Mouse (Mus musculus) myocyte (in vitro differentiated cells): ENCODE measurements at regions not wholly inside any gene's neighbourhood (a gene's known extent, or its start where the extent isn't known, plus 50 kb on each side); places are given as distances from the start of the nearest gene placed in this dataset.
A peak's percentile ranks its signal among the peaks of the same experiment; 100 is the strongest.

Experiments
- H3K27me3 ChIP-seq: one replicate; pipeline ENCODE4 v1.6.1; 2011; ENCODE audit not compliant: control insufficient read depth, insufficient read depth, insufficient read length
- H3K36me3 ChIP-seq: one replicate; pipeline ENCODE4 v1.6.1; 2011; ENCODE audit not compliant: control insufficient read depth, insufficient read depth
- H3K4me2 ChIP-seq: one replicate; pipeline ENCODE4 v1.6.1; 2011; ENCODE audit warnings: low read depth, control low read depth
- H3K4me3 ChIP-seq: one replicate; pipeline ENCODE4 v1.5.1; 2011; ENCODE audit warnings: mild to moderate bottlenecking, control low read depth, moderate library complexity
- H3K79me2 ChIP-seq: one replicate; pipeline ENCODE4 v1.6.1; 2011; ENCODE audit not compliant: control insufficient read depth, insufficient read depth
- H3ac ChIP-seq: one replicate; pipeline ENCODE4 v1.6.1; 2011; ENCODE audit not compliant: control insufficient read depth, insufficient read length
- CEBPB ChIP-seq: IDR thresholded peaks from 2 replicates; pipeline ENCODE4 v1.6.1; 2011; ENCODE audit warnings: mild to moderate bottlenecking, moderate library complexity; ENCODE audit not compliant: poor library complexity, insufficient read depth, severe bottlenecking
- E2F4 ChIP-seq: IDR thresholded peaks from one replicate; pipeline ENCODE4 v1.6.1; 2011; ENCODE audit warnings: mild to moderate bottlenecking, control low read depth, moderate library complexity; ENCODE audit not compliant: insufficient read depth
- MAX ChIP-seq: IDR thresholded peaks from one replicate; pipeline ENCODE4 v1.6.1; 2011; ENCODE audit warnings: low read depth, mild to moderate bottlenecking, control low read depth
- MYOD1 ChIP-seq, 3 experiments: IDR thresholded peaks; one replicate each; pipeline ENCODE4 v1.6.1; 2011; ENCODE audit warnings: control low read depth in 2 of 3, low read depth in 2 of 3, mild to moderate bottlenecking in 2 of 3, moderate library complexity in 1 of 3; ENCODE audit not compliant: insufficient read length in 2 of 3, control insufficient read depth in 1 of 3
- MYOG ChIP-seq, 3 experiments: IDR thresholded peaks; one replicate each; pipeline ENCODE4 v1.6.1; 2011; ENCODE audit warnings: control low read depth in 2 of 3, low read depth in 2 of 3, mild to moderate bottlenecking in 2 of 3; ENCODE audit not compliant: insufficient read length in 2 of 3, control insufficient read depth in 1 of 3, insufficient read depth in 1 of 3
- POLR2A ChIP-seq: IDR thresholded peaks from one replicate; pipeline ENCODE4 v1.6.1; 2011; ENCODE audit warnings: low read depth, mild to moderate bottlenecking, control low read depth, moderate library complexity; ENCODE audit not compliant: insufficient read length
- POLR2AphosphoS2 ChIP-seq: IDR thresholded peaks from one replicate; pipeline ENCODE4 v1.6.1; 2011; ENCODE audit warnings: low read depth, control low read depth; ENCODE audit not compliant: insufficient read length
- REST ChIP-seq: IDR thresholded peaks from one replicate; pipeline ENCODE4 v1.6.1; 2011; ENCODE audit warnings: mild to moderate bottlenecking, control low read depth, moderate library complexity; ENCODE audit not compliant: insufficient read depth, insufficient read length
- SRF ChIP-seq: IDR thresholded peaks from one replicate; pipeline ENCODE4 v1.6.1; 2011; ENCODE audit warnings: low read depth; ENCODE audit not compliant: control insufficient read depth, insufficient read length
- TCF12 ChIP-seq: IDR thresholded peaks from one replicate; pipeline ENCODE4 v1.6.1; 2011; ENCODE audit warnings: mild to moderate bottlenecking, control low read depth; ENCODE audit not compliant: poor library complexity, insufficient read depth, severe bottlenecking
- TCF3 ChIP-seq: IDR thresholded peaks from one replicate; pipeline ENCODE4 v1.6.1; 2011; ENCODE audit warnings: low read depth, control low read depth; ENCODE audit not compliant: insufficient read length
- USF1 ChIP-seq: IDR thresholded peaks from one replicate; pipeline ENCODE4 v1.6.1; 2011; ENCODE audit warnings: low read depth, mild to moderate bottlenecking, control low read depth, moderate library complexity

DNA sequence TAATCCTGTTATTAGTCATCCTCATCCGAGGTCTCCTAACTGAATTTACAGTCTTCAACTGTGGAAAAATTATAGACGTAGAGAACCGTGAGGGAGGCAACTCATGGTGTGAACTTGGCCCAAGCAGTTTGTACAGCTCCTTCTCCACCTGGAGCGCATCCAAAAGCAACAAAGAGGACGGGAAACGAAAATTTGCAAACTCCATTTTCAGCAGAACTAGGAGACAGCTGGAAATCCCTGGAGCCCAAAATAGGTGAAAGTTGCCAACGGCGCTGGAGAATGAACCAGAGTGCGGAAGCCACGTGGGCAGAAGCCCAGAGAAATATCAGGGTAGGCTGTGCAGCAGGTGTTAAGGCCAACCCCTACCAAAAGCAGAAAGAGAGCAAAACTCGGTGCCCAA is 155.7 kb downstream of the Spry2 start:
- Histone ChIP-seq H3K36me3 (no peaks in the 10 kb centered on the region), H3K4me3 (no peak overlapping the region), H3K4me2 (peak overlapping the region; percentile 48), H3ac (no peak overlapping the region), H3K79me2 (no peaks in the 10 kb centered on the region), H3K27me3 (no peaks in the 10 kb centered on the region)
- no peak for TF ChIP-seq E2F4
- TF ChIP-seq MYOD1 (IDR thresholded peaks at IDR 0.05; ENCODE audit: control insufficient read depth in 1 of 3, insufficient read length in 2 of 3, low read depth in 2 of 3) = peak in 1 of 3 experiments; percentile 56
- peak in 1 of 3 experiments; percentile 18 for TF ChIP-seq MYOG (IDR thresholded peaks at IDR 0.05; ENCODE audit: control insufficient read depth in 1 of 3, insufficient read depth in 1 of 3, insufficient read length in 2 of 3, low read depth in 2 of 3)
- no peak for TF ChIP-seq CEBPB
- no peak for TF ChIP-seq REST
- no peak for TF ChIP-seq POLR2A

DNA sequence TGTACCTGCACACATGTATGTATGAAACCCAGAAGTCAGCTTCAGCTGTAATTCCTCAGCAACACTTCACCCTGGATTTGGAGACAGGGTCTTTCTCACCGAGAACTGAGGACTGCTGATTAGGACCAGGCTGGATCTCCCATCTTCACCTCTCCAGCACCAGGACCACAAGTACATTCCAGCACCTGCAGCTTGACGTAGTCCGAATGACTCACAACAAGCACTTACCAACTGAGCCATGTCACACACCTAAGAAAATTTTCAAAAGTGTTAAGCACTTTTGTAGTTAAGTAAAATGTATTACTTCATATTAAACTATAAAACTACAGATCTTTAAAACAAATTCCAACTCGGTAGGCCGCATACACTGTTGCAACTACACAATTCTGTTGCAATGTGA is 158.1 kb downstream of the Spry2 start:
- Histone ChIP-seq H3K27me3 (no peaks in the 10 kb centered on the region), H3K4me3 (no peak overlapping the region), H3K4me2 (no peak overlapping the region), H3ac (no peak overlapping the region), H3K36me3 (no peaks in the 10 kb centered on the region), H3K79me2 (no peaks in the 10 kb centered on the region)
- TF ChIP-seq MAX (no peak), POLR2AphosphoS2 (no peak), TCF3 (no peak), E2F4 (no peak), POLR2A (no peak), SRF (no peak), CEBPB (no peak), USF1 (no peak), MYOG (IDR thresholded peaks at IDR 0.05; ENCODE audit: control insufficient read depth in 1 of 3, insufficient read depth in 1 of 3, insufficient read length in 2 of 3, low read depth in 2 of 3) (no peak), REST (no peak), TCF12 (no peak), MYOD1 (IDR thresholded peaks at IDR 0.05; ENCODE audit: control insufficient read depth in 1 of 3, insufficient read length in 2 of 3, low read depth in 2 of 3) (no peak)

DNA sequence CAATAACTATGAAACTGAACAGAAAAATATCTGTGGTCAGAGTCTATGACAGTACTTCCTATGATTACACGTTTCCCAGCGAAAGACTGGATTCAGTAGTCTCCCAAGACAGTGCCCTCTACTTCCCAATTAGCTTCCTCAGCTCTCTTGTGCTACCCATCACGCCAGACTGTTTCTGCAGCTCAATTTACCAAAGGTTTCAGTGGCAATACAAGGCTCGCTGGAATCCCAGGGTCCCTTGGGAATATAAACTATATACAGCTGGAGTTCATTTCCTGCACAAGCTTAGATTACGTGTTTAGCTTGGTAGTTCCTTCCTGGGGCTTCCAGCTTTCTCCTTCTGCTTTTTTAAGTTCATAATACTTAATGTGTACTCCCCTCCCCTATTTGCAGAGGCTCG is 160.3 kb downstream of the Spry2 start:
- no peaks in the 10 kb centered on the region for H3K79me2 ChIP-seq
- no peaks in the 10 kb centered on the region for H3K36me3 ChIP-seq
- peak overlapping the region; percentile 10 for H3K4me2 ChIP-seq
- no peak overlapping the region for H3ac ChIP-seq
- H3K27me3 ChIP-seq = no peaks in the 10 kb centered on the region
- TF ChIP-seq CEBPB (no peak), MYOG (IDR thresholded peaks at IDR 0.05; ENCODE audit: control insufficient read depth in 1 of 3, insufficient read depth in 1 of 3, insufficient read length in 2 of 3, low read depth in 2 of 3) (no peak), SRF (no peak), MAX (no peak), USF1 (no peak), REST (no peak), E2F4 (no peak), TCF3 (no peak), POLR2A (no peak), TCF12 (no peak), POLR2AphosphoS2 (no peak), MYOD1 (IDR thresholded peaks at IDR 0.05; ENCODE audit: control insufficient read depth in 1 of 3, insufficient read length in 2 of 3, low read depth in 2 of 3) (no peak)
- H3K4me3 ChIP-seq = no peak overlapping the region

DNA sequence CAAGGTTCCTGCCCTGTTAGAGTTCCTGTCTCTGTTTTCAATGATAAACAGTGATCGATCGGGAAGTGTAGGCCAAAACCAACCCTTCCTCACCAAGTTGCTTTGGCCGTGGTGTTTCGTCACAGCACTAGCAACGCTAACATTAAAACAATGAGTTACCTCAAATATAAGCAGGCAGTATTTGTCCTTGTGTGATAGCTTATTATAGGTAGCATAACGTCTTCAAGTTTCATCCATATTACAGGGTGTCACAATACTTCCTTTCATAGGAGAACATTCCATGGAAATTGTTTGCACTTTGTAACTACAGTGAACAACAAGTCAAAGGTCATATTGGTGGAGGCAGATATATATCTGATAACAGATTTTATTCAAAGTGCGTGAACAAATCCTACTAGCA is 162.3 kb downstream of the Spry2 start:
- H3K4me2 ChIP-seq = no peak overlapping the region
- no peak overlapping the region for H3K4me3 ChIP-seq
- no peaks in the 10 kb centered on the region for H3K79me2 ChIP-seq
- no peaks in the 10 kb centered on the region for H3K27me3 ChIP-seq
- H3K36me3 ChIP-seq = no peaks in the 10 kb centered on the region
- TF ChIP-seq CEBPB (no peak), POLR2A (no peak), TCF3 (no peak), REST (no peak)
- H3ac ChIP-seq = no peak overlapping the region

DNA sequence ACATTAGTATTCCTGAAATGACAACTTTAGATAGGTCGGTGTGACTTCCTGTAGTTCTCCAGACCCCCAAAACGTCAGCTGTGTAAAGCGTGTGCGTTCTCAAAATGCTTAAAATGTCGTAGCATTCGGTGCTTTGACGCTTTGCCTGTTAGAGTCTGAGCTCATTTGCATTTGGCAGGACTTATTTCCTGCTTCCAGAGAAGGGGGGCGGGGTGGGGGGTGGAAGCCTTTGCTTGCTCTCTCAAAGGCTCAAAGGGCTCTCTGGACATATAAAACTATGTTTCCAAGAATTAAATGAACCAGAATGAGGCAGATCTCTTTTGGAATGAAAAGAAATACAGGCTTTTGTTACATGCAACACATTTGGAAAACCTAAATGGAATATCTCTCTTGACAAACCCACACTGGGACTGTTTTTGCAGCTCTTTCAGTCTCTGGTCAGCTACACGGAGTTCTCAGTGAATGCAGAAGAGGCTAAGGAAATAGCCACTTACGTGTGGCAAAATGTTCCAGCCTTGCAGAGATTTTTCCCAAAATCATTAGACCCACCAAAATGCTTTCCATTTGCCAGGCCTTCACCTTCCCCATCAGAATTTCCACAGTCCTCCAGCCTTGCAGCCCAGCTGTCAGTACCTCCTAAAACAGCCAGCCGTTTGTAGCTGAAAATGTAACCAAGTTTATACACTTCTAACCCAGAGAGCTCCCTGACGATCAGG is 163.4 kb downstream of the Spry2 start:
- no peak overlapping the region for H3ac ChIP-seq
- no peaks in the 10 kb centered on the region for H3K27me3 ChIP-seq
- H3K36me3 ChIP-seq = no peaks in the 10 kb centered on the region
- H3K4me2 ChIP-seq = peak overlapping the region; percentile 72
- no peak for TF ChIP-seq REST
- TF ChIP-seq POLR2AphosphoS2 = no peak
- TF ChIP-seq MAX = no peak
- no peak for TF ChIP-seq MYOD1 (IDR thresholded peaks at IDR 0.05; ENCODE audit: control insufficient read depth in 1 of 3, insufficient read length in 2 of 3, low read depth in 2 of 3)
- no peak for TF ChIP-seq TCF3
- no peak for TF ChIP-seq MYOG (IDR thresholded peaks at IDR 0.05; ENCODE audit: control insufficient read depth in 1 of 3, insufficient read depth in 1 of 3, insufficient read length in 2 of 3, low read depth in 2 of 3)
- no peak for TF ChIP-seq POLR2A
- no peak for TF ChIP-seq USF1
- TF ChIP-seq CEBPB = no peak
- no peak for TF ChIP-seq E2F4
- TF ChIP-seq SRF = no peak
- no peak for TF ChIP-seq TCF12
- H3K4me3 ChIP-seq = peak overlapping the region; percentile 18
- no peaks in the 10 kb centered on the region for H3K79me2 ChIP-seq
